Mouse (Mus musculus) thymus, postnatal 4 days (tissue): ENCODE measurements around the gene Ethe1.

Experiments used
- DNase-seq: peaks from one replicate; pipeline ENCODE4 v3.0.0; 2021

The Ethe1 gene

GRCm38 (mm10) chr7:24577811-24578210 is 9.5 kb upstream of the Ethe1 start:
- DNase-seq, result no peak

DNA sequence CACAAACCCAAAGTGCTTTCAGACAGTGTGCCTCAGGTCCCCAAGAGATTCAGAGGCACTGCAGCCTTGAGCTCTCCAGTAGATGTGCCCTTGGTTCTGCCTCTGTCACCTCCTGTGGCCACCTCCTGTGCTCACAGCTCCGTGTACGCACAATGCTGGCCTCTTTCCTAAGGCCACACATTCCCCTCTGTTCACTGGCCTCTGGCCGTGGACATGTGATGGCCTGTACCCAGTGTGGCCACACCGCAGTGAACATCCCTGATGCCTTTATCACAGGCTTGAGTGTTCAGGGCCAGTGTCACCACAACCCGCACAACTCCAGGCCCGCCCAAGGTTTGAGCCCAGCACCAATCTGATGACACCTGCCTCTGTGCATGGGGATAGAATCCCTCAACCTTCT is 2.5 kb upstream of the Ethe1 start:
- DNase-seq, result no peak

DNA sequence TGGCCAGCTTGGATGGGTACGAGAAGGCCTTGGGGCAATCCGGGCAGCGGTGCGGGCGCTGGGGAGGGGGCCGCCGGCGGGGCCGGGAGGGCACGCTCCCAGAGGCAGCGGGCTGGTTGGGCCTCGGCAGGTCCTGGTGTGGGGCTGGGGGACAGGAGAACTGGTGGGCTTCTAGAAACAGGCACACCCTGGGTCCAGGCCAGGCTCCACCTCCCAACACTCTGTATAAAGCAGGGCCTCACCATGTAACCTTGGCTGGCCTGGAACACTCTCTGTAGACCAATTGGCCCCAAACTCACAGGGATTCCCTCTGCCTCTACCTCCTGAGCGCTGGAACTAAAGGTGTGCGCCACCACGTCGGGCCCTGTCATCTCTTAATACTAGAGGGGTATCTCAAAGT is 1.3 kb upstream of the Ethe1 start:
- DNase-seq, result no peak

- DNase-seq, result no peak
Observed at GRCm38 (mm10) chr7:24586828-24587227, 515 bp upstream of the Ethe1 start.

DNA sequence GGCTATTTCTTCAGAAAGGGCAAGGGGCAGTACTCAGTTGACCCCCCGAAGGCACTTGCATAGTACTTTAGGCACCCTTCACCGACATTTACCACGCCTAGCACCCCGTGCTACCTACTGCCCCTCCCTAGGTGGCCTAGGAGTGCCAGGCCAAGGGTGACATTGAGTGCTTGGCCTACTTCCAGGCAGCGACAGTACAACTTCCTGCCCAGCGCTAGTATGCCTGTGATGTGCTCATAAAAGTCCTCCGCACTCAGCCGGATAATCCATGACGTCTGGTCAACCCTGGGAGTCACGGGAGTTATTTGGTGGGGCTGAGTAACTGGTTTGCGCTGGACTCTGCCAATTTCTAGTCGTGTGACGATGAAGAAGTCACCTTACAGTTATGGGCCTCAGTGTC is 993 bp downstream of the Ethe1 start:
- no peak for DNase-seq

GRCm38 (mm10) chr7:24591735-24592134 is 4.4 kb downstream of the Ethe1 start:
- DNase-seq, result no peak

- DNase-seq, result no peak
Observed at GRCm38 (mm10) chr7:24592163-24592562, 4.8 kb downstream of the Ethe1 start.

GRCm38 (mm10) chr7:24592781-24593180 is 5.4 kb downstream of the Ethe1 start:
- DNase-seq, result no peak

DNA sequence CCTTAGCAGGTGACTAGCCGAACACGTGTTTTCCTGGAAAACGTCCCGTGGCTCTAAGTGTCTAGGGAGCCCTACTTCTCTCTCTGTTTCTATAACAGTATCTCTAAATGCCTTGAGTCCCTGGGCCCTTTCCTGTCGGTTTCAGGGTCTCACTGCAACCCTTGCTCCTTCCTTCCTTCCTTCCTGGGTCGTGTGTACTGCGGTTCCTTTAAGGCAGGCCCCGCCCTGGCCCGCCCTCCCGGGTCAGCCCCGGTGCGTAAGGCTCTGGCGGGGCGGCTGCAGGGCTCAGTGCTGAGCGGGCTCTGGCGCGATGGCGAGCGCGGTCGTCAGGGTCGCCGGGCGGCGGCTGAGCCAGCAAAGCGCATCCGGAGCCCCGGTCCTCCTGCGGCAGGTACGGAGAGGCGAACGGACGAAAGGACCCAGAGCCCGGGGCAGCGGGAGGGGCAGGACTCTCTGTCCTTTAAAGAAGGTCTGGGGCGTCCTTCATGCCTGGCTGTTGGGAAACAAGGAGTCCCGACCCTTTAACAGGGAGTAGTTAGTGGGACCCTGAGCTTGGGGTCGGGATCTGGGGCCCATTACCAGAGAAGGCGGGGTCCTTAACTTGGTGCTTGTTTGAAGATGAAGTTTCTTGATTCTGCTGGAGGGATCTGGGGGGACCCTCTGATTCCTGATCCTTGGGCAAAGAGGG is 6.4 kb downstream of the Ethe1 start:
- DNase-seq, result peak; percentile 82

GRCm38 (mm10) chr7:24594309-24594803 is 7.0 kb downstream of the Ethe1 start:
- no peak for DNase-seq

DNA sequence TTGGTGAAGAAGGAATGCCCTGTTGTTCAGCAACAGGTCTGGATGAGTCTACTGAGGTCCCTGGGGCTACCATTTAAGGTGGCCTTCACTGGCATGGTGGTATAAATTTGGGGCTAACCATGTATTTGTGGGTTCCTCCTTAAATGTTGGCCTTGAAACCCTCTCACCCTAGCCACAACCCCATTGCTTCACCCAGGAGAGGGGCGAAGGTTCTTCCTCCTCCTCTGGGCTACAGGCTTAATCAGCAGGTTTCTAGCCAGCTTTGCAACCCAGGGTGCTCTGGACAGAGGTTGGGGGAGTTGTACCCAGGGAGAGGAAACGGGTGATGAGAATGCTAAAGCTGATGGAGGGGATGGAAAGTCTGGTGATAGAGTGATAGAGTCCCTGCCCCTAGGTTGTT is 8.1 kb downstream of the Ethe1 start:
- no peak for DNase-seq

GRCm38 (mm10) chr7:24598121-24598520 is 10.8 kb downstream of the Ethe1 start:
- no peak for DNase-seq

GRCm38 (mm10) chr7:24599211-24600067 is 12.1 kb downstream of the Ethe1 start:
- DNase-seq, result peak; percentile 72

DNA sequence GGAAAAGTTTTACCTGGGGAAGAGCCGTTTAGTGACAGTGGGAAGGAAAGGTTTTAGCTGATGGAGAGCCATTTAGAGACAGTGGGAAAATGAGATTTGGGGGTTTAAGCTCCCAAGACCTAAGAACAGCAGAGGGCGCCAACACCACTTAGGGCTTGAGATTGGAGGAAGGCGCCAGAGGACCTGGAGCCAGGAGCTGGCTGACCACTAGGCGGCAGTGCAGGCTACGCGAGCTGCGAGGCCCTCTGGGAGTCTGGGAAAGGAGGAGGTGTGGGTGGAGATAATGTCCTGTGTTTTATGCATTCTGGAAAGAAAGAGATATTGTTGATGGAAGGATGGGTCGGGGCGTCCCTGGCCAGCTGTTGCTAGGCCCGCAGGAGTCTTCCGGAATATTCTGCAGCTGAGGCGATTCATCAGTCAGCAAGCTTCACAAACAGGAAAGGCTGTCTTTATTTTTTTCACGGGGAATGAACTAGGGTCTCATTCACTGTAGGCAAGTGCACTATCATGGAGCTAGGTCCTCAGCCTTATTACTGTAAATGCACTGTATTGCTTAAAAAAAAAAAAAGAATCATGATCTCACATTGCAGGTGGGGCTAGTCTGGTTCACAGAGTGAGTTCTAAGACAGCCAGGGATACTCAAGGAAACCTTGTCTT is 13.7 kb downstream of the Ethe1 start:
- peak; percentile 99 for DNase-seq

DNA sequence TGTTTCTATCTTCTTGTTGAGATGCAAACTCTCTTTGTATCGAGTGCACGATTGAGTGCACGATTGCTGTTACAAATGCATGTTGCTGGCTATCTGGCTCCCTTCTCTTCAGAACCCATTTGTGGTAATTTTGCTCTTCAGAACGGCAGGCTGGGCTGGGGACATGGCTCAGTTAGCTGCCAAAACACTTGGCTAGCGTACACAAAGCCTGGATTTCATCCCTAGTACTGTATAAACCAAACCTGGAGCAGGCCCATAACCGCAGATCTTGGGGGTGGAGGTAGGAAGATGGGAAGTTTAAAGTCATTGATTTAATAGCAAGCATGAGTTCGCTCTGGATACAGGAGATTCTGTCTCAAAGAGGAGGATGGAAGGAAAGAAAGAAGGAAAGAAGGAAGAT is 18.2 kb downstream of the Ethe1 start:
- DNase-seq, result no peak

DNA sequence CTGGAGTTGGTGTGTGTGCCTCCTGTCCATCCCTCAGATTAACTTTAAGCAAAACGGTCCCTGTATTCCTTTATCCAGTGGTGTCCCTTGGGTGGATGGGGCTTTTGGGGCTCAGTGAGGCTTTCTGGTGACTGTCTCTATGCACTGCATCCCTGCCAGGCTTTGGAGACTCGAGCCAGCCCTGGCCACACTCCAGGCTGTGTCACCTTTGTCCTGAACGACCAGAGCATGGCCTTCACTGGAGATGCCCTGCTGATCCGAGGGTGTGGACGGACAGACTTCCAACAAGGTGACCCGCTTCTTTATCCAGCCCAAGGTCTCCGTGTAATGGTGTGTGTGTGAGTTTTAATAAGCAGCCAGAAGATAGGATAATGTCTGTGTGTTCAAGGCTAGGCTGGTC is 18.7 kb downstream of the Ethe1 start:
- DNase-seq, result no peak

- DNase-seq, result peak; percentile 77
Observed at GRCm38 (mm10) chr7:24608017-24608416, 20.7 kb downstream of the Ethe1 start.

DNA sequence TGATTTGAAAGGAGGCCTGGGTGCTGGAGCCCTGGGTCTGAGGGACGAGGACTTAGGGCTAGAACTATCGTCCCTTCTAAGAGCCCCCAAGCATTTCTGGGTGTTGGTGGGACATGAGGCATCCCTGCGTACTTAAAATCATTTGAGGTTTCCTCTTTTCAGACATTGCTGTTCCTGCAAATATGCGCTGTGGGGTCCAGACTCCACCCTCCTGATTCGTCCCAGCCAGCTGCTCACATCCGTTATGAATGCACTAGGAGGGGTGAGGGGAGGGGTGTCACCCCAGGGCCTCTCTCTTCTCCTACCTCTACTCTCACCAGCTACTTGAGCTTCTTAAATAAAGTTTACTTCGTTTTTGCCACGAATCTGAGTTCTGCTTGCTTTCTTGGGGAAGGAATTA is 21.2 kb downstream of the Ethe1 start:
- peak; percentile 69 for DNase-seq

- peak; percentile 67 for DNase-seq
Observed at GRCm38 (mm10) chr7:24610144-24610878, 23.0 kb downstream of the Ethe1 start, which contains the start of gene Phldb3. Gene Phldb3 (plus strand): TSS chr7:24610763.

DNA sequence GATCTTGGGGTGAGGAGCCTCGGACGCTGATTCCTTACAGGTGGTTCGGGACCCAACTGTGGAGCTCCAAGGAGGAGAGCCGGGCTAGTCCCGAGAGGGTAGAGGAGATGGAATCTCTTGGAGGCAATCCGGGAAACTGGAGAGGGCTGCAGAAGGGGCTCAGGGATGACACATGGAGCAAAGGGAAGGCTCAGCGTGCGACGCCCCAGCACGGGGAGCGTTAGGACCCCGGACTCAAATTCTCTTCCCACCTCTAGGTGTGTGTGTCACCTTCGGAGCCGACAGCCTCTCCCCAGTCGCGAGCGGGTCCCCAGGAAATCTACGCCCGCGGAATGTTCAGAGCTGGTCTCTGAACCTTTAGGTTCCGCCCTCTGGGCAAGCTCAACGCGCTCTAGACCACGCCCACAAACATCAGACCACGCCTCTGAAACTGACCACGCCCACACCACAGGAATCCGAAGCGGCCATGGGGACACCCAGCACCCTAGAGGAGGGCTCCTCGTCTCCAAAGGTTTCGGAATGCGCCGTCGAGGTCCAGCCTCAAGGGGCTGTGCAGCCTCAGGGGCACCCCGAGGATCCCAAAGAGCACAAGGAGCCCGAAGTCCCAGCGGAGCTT is 23.6 kb downstream of the Ethe1 start:
- DNase-seq, result peak; percentile 97

DNA sequence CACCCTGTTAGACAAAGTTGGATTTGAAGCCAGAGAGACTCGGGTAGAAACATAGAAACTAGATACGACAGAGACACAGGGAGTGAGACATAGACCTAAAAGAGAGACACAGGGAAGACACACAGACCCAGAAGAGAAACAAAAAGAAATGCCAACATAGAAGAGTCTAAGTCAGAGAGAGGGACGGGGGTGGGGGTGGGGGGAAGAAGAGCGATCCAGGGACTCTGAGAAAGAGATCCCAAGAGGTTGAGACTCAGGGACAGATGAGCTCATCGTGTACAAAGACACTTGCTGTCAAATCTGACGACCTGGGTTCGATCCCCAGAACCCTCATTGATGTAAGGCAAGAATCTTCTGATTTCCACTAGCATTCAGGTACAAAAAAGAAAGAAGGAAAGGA is 24.4 kb downstream of the Ethe1 start:
- DNase-seq, result no peak

GRCm38 (mm10) chr7:24612308-24612910 is 25.1 kb downstream of the Ethe1 start:
- DNase-seq, result peak; percentile 40
